Mouse (Mus musculus) forebrain, embryonic 13.5 days (tissue): ENCODE results near the gene Tmem238. TPM values are rescaled to one million over a fixed set of nuclear protein-coding genes. Genes with fewer than 3 reads are reported as not detected.

ENCODE experiments used
- ATAC-seq: fragments of 200-750 bp; cut with Nextera tagmentation; 2 replicates; pipeline ENCODE4 v1.8.0; 2017
- H3K27ac ChIP-seq: fragments of 300-500 bp; sonication (generic); 2 replicates; pipeline ENCODE4 v1.5.1; 2015; ENCODE audit warnings: inconsistent platforms, mild to moderate bottlenecking, moderate library complexity
- H3K27me3 ChIP-seq: fragments of 300-500 bp; sonication (generic); 2 replicates; pipeline ENCODE4 v1.6.1; 2015; ENCODE audit warnings: mild to moderate bottlenecking, inconsistent platforms
- H3K36me3 ChIP-seq: fragments of 300-500 bp; sonication (generic); 2 replicates; pipeline ENCODE4 v1.6.1; 2015; ENCODE audit warnings: mild to moderate bottlenecking, inconsistent platforms; ENCODE audit not compliant: poor library complexity, severe bottlenecking
- H3K4me1 ChIP-seq: fragments of 300-500 bp; sonication (generic); 2 replicates; pipeline ENCODE4 v1.6.1; 2015; ENCODE audit warnings: inconsistent platforms
- H3K4me2 ChIP-seq: fragments of 300-500 bp; sonication (generic); 2 replicates; pipeline ENCODE4 v1.6.1; 2015; ENCODE audit warnings: inconsistent platforms, mild to moderate bottlenecking, moderate library complexity
- H3K4me3 ChIP-seq: fragments of 300-500 bp; sonication (generic); 2 replicates; pipeline ENCODE4 v1.5.1; 2015; ENCODE audit warnings: mild to moderate bottlenecking, inconsistent platforms
- H3K9ac ChIP-seq: fragments of 300-500 bp; sonication (generic); 2 replicates; pipeline ENCODE4 v1.6.1; 2015; ENCODE audit warnings: mild to moderate bottlenecking, inconsistent platforms
- H3K9me3 ChIP-seq: fragments of 300-500 bp; sonication (generic); replicated peaks from 2 replicates; pipeline ENCODE4 v1.6.1; 2016; ENCODE audit warnings: inconsistent platforms
- WGBS: fragments of 180-500 bp; shearing (Covaris S2); methylation state at CpG from one replicate; pipeline ENCODE4 v1.1.7; 2015; 5-methylcytosine and 5-hydroxymethylcytosine counted together
- polyA plus RNA-seq: library from polyadenylated mRNA; unstranded; fragments of >200 nt; fragmentation: Nextera tagmentation; extraction: Ambion mirVana; gene quantifications from 2 replicates; pipeline ENCODE4 v1.2.1, GENCODE M21; 2015

Gene Tmem238
- polyA plus RNA-seq, 1 experiment from 2014 or later: 2.6 TPM

GRCm38 (mm10) chr7:4759670-4760069 lies 29.8 kb downstream of the Tmem238 start:
- H3K36me3 ChIP-seq: no peaks in the 10 kb centered on the region
- H3K9me3 ChIP-seq: no peaks in the 10 kb centered on the region; the same call in 1 of the 2 replicates
- H3K4me1 ChIP-seq: peaks cover 2% of the 10 kb centered on the region
- WGBS: 31% methylated on average over 1 of the region's 1 CpGs
- H3K9ac ChIP-seq: no peak overlapping the region
- no peak overlapping the region for H3K4me3 ChIP-seq
- no peak overlapping the region for H3K4me2 ChIP-seq
- H3K27me3 ChIP-seq: peaks cover 8% of the 10 kb centered on the region; the same call in 1 of the 2 replicates
- ATAC-seq: no peak
- H3K27ac ChIP-seq: no peak overlapping the region

GRCm38 (mm10) chr7:4752821-4753570 lies 36.5 kb downstream of the Tmem238 start, which contains the start of gene Cox6b2:
Gene Cox6b2, minus strand, starts transcription at chr7:4753094.
- peak within 1 kb of the TSS; percentile 54 for H3K4me2 ChIP-seq
- ATAC-seq: peak; percentile 91
- no peaks in the 10 kb centered on the region for H3K36me3 ChIP-seq
- peaks cover 12% of the 10 kb centered on the region; the same call in 1 of the 2 replicates for H3K27me3 ChIP-seq
- H3K4me1 ChIP-seq: peaks cover 21% of the 10 kb centered on the region
- H3K9ac ChIP-seq: 0 out of 2 replicates have a peak within 1 kb of the TSS, but pooled peaks have one; percentile 10
- 3% methylated on average over 24 of the region's 24 CpGs for WGBS
- peak within 1 kb of the TSS; percentile 33 for H3K4me3 ChIP-seq
- no peaks in the 10 kb centered on the region; the same call in 1 of the 2 replicates for H3K9me3 ChIP-seq
- no peak within 1 kb of the TSS for H3K27ac ChIP-seq

DNA sequence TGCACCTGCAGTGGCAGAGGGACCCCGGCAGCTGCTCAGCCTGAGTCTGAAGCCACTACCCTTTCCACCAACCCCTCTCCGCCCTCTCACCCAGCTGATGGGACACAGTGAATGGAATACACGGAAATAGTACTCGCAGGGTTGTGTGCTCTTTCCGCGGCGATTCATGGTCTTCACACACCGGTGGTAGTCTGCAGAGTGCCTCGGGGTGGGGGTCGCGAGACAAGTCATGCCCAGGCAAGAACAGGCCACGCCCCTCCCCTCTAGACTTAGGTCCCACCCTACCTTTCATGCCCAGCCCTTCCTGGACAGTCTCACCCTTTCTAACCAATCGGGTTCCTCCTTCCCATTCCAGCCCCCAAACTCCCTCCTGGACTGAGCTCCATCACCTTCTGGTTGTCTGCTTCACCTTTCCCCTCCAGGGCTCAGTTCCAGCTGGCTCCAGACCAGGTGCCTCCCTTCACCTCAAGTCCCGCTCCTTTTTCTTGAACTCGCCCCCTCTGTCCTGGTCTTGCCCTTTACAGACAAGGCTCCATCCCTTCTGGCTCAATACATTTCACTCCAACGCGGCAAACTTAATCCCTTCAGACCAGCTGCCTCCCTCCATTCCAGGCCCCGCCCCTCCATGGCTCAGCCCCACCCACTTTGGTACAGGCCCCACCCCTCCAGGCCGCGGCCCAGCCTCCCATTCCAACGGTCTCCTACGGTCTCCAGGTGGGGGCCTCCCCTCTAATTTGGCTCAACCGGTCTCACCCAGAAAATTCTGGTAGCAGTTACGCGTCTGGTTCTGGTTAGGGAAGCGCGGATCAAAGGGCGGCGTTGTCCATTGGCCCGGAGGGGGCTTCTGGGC lies 37.3 kb downstream of the Tmem238 start:
- peak overlapping the region; percentile 33 for H3K4me3 ChIP-seq
- H3K27ac ChIP-seq: no peak overlapping the region
- WGBS: under 1% methylated on average over 30 of the region's 30 CpGs
- peaks cover under 1% of the 10 kb centered on the region; the same call in 1 of the 2 replicates for H3K36me3 ChIP-seq
- no peaks in the 10 kb centered on the region; the same call in 1 of the 2 replicates for H3K9me3 ChIP-seq
- H3K4me1 ChIP-seq: peaks cover 21% of the 10 kb centered on the region
- peak overlapping the region; percentile 54 for H3K4me2 ChIP-seq
- H3K27me3 ChIP-seq: peaks cover 12% of the 10 kb centered on the region; the same call in 1 of the 2 replicates
- peak; percentile 60 for ATAC-seq
- 0 out of 2 replicates have a peak overlapping the region, but pooled peaks have one; percentile 10 for H3K9ac ChIP-seq

DNA sequence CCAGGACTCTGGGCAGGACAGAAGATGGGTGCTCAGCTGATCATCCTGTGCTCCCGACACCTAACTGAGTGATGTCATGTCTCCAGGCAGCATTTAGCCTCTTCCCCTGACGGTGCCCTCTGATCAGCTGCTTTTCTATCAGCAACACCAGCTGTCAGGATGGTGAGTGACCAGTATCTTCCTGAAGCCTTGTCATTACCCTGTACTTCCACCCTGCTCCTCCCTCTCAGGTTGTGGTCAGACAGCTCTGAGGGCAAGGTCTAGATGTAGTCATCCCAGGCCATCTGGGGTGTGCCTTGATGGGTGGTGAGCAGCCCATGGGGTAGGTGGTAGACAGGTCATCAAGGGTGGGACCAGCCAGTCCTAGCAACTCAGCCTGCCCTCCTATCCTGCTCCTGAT lies 40.3 kb downstream of the Tmem238 start:
- no peak overlapping the region for H3K4me3 ChIP-seq
- no peak overlapping the region for H3K4me2 ChIP-seq
- no peak overlapping the region for H3K27ac ChIP-seq
- 93% methylated on average over 2 of the region's 2 CpGs for WGBS
- H3K9me3 ChIP-seq: no peaks in the 10 kb centered on the region
- ATAC-seq: no peak
- H3K27me3 ChIP-seq: peaks cover 12% of the 10 kb centered on the region; the same call in 1 of the 2 replicates
- no peak overlapping the region for H3K9ac ChIP-seq
- peaks cover 24% of the 10 kb centered on the region for H3K4me1 ChIP-seq
- H3K36me3 ChIP-seq: peaks cover 29% of the 10 kb centered on the region

GRCm38 (mm10) chr7:4748321-4748720 lies 41.1 kb downstream of the Tmem238 start:
- Histone ChIP-seq H3K27ac (no peak overlapping the region), H3K36me3 (peaks cover 35% of the 10 kb centered on the region), H3K9me3 (no peaks in the 10 kb centered on the region), H3K9ac (no peak overlapping the region), H3K4me1 (peaks cover 24% of the 10 kb centered on the region), H3K27me3 (peaks cover 9% of the 10 kb centered on the region; the same call in 1 of the 2 replicates), H3K4me2 (no peak overlapping the region), H3K4me3 (no peak overlapping the region)
- ATAC-seq: no peak
- WGBS: 87% methylated on average over 4 of the region's 4 CpGs

- H3K27ac ChIP-seq: no peak overlapping the region
- no peaks in the 10 kb centered on the region for H3K9me3 ChIP-seq
- H3K36me3 ChIP-seq: peaks cover 45% of the 10 kb centered on the region
- H3K27me3 ChIP-seq: peaks cover 9% of the 10 kb centered on the region; the same call in 1 of the 2 replicates
- no peak for ATAC-seq
- no peak overlapping the region for H3K4me3 ChIP-seq
- peaks cover 23% of the 10 kb centered on the region for H3K4me1 ChIP-seq
- WGBS: 79% methylated on average over 9 of the region's 9 CpGs
- H3K4me2 ChIP-seq: no peak overlapping the region
- H3K9ac ChIP-seq: no peak overlapping the region
Observed at GRCm38 (mm10) chr7:4747156-4747899, 42.1 kb downstream of the Tmem238 start.

GRCm38 (mm10) chr7:4746326-4746980 lies 43.0 kb downstream of the Tmem238 start:
- no peak for ATAC-seq
- Histone ChIP-seq H3K36me3 (peaks cover 49% of the 10 kb centered on the region), H3K9me3 (no peaks in the 10 kb centered on the region), H3K4me3 (no peak overlapping the region), H3K4me2 (no peak overlapping the region), H3K4me1 (peaks cover 23% of the 10 kb centered on the region), H3K9ac (0 out of 2 replicates have a peak overlapping the region, but pooled peaks have one; percentile 16), H3K27me3 (0 out of 2 replicates have a peak, but pooled peaks cover under 1% of the 10 kb centered on the region), H3K27ac (0 out of 2 replicates have a peak overlapping the region, but pooled peaks have one; percentile 4)
- WGBS: 86% methylated on average over 22 of the region's 22 CpGs

DNA sequence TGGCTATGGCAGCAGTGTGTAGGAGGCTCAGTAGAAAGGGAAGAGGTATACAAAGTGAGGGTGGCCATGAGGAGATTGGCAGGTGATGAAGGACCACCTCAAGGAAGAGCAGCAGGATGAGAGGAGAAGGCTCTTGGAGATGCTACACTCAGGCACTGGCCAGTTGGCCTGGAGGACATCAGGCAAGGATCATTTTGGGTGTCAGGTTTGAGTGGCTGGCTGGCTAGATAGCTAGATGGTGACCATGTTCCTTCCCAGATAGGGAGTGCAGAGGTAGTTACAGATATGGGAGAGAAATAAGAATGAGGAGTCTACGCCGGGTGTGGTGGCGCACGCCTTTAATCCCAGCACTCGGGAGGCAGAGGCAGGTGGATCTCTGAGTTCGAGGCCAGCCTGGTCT lies 44.6 kb downstream of the Tmem238 start:
- Histone ChIP-seq H3K9ac (no peak overlapping the region), H3K36me3 (peaks cover 49% of the 10 kb centered on the region), H3K27ac (no peak overlapping the region), H3K4me1 (peaks cover 31% of the 10 kb centered on the region), H3K9me3 (no peaks in the 10 kb centered on the region), H3K27me3 (no peaks in the 10 kb centered on the region), H3K4me3 (no peak overlapping the region), H3K4me2 (no peak overlapping the region)
- 96% methylated on average over 6 of the region's 6 CpGs for WGBS
- no peak for ATAC-seq

DNA sequence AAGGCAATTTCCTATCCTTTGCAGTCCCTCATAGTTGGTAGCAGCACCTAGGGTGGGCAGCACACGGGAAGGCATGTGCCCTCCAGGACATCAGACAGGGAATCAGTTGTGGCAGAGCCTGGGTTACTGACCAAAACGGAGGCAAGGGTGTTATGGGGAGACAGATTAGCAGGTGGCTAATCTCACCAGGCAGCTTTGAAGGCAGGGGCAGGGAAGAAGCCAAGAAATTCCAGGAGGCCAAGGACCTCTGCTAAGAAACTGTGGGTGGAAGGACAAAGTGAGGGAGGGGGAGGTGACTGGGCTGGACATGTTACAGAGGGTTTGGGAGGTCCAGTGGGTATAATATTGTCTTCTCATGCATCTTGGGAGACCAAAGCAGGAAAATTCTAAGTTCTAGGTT lies 46.1 kb downstream of the Tmem238 start:
- ATAC-seq: no peak
- Histone ChIP-seq H3K4me1 (peaks cover 40% of the 10 kb centered on the region), H3K9ac (peak overlapping the region; percentile 30; the same call in 1 of the 2 replicates), H3K36me3 (peaks cover 49% of the 10 kb centered on the region), H3K4me3 (no peak overlapping the region), H3K4me2 (no peak overlapping the region), H3K27ac (no peak overlapping the region), H3K9me3 (no peaks in the 10 kb centered on the region), H3K27me3 (no peaks in the 10 kb centered on the region)
- WGBS: 72% methylated on average over 2 of the region's 2 CpGs

DNA sequence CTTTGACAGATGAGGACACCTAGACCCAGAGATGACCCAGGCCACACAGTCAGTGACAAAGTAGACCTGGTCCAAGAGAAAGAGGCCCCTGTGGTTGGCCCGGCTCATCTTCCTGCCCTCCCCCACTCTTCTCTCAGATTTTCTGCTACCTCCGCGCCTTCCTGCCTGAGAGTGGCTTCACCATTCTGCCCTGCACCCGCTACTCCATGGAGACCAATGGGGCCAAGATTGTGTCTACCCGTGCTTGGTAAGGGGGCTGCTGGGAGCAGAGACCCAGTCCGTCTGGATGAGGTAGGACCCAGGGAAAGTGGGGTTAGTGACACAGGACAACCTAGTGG lies 47.0 kb downstream of the Tmem238 start:
- H3K27ac ChIP-seq: 0 out of 2 replicates have a peak overlapping the region, but pooled peaks have one; percentile 35
- no peak overlapping the region for H3K4me3 ChIP-seq
- H3K36me3 ChIP-seq: peaks cover 49% of the 10 kb centered on the region
- 88% methylated on average over 6 of the region's 6 CpGs for WGBS
- H3K27me3 ChIP-seq: no peaks in the 10 kb centered on the region
- H3K9me3 ChIP-seq: no peaks in the 10 kb centered on the region
- peak overlapping the region; percentile 85 for H3K4me2 ChIP-seq
- ATAC-seq: no peak
- peaks cover 41% of the 10 kb centered on the region for H3K4me1 ChIP-seq
- peak overlapping the region; percentile 93; the same call in 1 of the 2 replicates for H3K9ac ChIP-seq
